Mouse (Mus musculus) CH12.LX (cell line): ENCODE results near the gene Trim23. TPM values are rescaled to one million over a fixed set of nuclear protein-coding genes. Genes with fewer than 3 reads are reported as not detected.

Source experiments
- DNase-seq: peaks from one replicate; pipeline ENCODE4 v3.0.0-alpha.2; 2013; ENCODE audit errors: extremely low read depth
- H3K27ac ChIP-seq: 2 replicates; pipeline ENCODE4 v1.5.1; 2012; ENCODE audit warnings: low read depth, mild to moderate bottlenecking, control low read depth, moderate library complexity; ENCODE audit not compliant: insufficient read depth
- H3K27me3 ChIP-seq: replicated peaks from 2 replicates; pipeline ENCODE3; 2012; ENCODE audit warnings: inconsistent platforms
- H3K36me3 ChIP-seq, 2 experiments: replicated peaks in 1 of 2; 2 replicates each; pipeline versions ENCODE3 to v1.6.1; 2012; ENCODE audit warnings: inconsistent platforms in 1 of 2, low read length in 1 of 2, mild to moderate bottlenecking in 1 of 2, mixed read lengths in 1 of 2, moderate library complexity in 1 of 2; ENCODE audit not compliant: control insufficient read depth in 1 of 2, insufficient read depth in 1 of 2
- H3K4me1 ChIP-seq, 2 experiments: 2 replicates each; pipeline ENCODE4 v1.6.1; 2012; ENCODE audit warnings: inconsistent platforms in 1 of 2, moderate library complexity in 1 of 2; ENCODE audit not compliant: insufficient read depth in 2 of 2, control insufficient read depth in 1 of 2
- H3K4me2 ChIP-seq: 2 replicates; pipeline ENCODE4 v1.6.1; 2012; ENCODE audit warnings: low read depth, mild to moderate bottlenecking, control low read depth; ENCODE audit not compliant: poor library complexity, insufficient read depth, severe bottlenecking
- H3K4me3 ChIP-seq, 3 experiments: fragments of 150-350 bp in 1 of 3; sonication (generic) in 1 of 3; replicated peaks in 1 of 3; 2 replicates each; pipeline versions ENCODE3 to v1.5.1; 2011 to 2012; ENCODE audit warnings: low read depth in 2 of 3, low read length in 2 of 3, mild to moderate bottlenecking in 2 of 3, moderate library complexity in 2 of 3, control low read depth in 1 of 3, improper control_type of control experiment in 1 of 3, inconsistent platforms in 1 of 3, mixed read lengths in 1 of 3; ENCODE audit not compliant: poor library complexity in 1 of 3
- H3K79me2 ChIP-seq: replicated peaks from 2 replicates; pipeline ENCODE4 v1.6.1; 2012; ENCODE audit warnings: mild to moderate bottlenecking, moderate library complexity; ENCODE audit not compliant: control insufficient read depth, poor library complexity, insufficient read depth, severe bottlenecking; ENCODE audit errors: extremely low read depth
- H3K9ac ChIP-seq: 2 replicates; pipeline ENCODE4 v1.6.1; 2012; ENCODE audit warnings: low read depth, mild to moderate bottlenecking, control low read depth, moderate library complexity; ENCODE audit not compliant: insufficient read depth
- H3K9me3 ChIP-seq: replicated peaks from 2 replicates; pipeline ENCODE3; 2012; ENCODE audit warnings: low read length, inconsistent platforms, mixed read lengths
- BHLHE40 ChIP-seq: IDR thresholded peaks from 2 replicates; pipeline ENCODE4 v1.6.1; 2011; ENCODE audit warnings: mild to moderate bottlenecking, low read depth, low read length, improper control_type of control experiment
- CHD1 ChIP-seq: IDR thresholded peaks from 2 replicates; pipeline ENCODE4 v1.6.1; 2012; ENCODE audit warnings: low read depth, low read length, improper control_type of control experiment, inconsistent platforms
- HCFC1 ChIP-seq: IDR thresholded peaks from 2 replicates; pipeline ENCODE4 v1.6.1; 2012; ENCODE audit warnings: low read depth, mild to moderate bottlenecking, inconsistent platforms, low read length, improper control_type of control experiment
- IRF4 ChIP-seq: IDR thresholded peaks from 2 replicates; pipeline ENCODE4 v1.6.1; 2014; ENCODE audit warnings: low read depth, mild to moderate bottlenecking, inconsistent platforms, low read length, improper control_type of control experiment
- JUN ChIP-seq: IDR thresholded peaks from 2 replicates; pipeline ENCODE4 v1.6.1; 2011; ENCODE audit warnings: low read depth, mild to moderate bottlenecking, low read length, improper control_type of control experiment, moderate library complexity; ENCODE audit not compliant: insufficient read depth
- KAT2A ChIP-seq: IDR thresholded peaks from 2 replicates; pipeline ENCODE4 v1.6.1; 2012; ENCODE audit warnings: low read length, improper control_type of control experiment, inconsistent platforms; ENCODE audit not compliant: insufficient replicate concordance
- MAX ChIP-seq: IDR thresholded peaks from 2 replicates; pipeline ENCODE4 v1.6.1; 2011; ENCODE audit warnings: low read length, improper control_type of control experiment
- MAZ ChIP-seq: IDR thresholded peaks from 2 replicates; pipeline ENCODE4 v1.6.1; 2012; ENCODE audit warnings: low read depth, mild to moderate bottlenecking, inconsistent platforms, low read length, improper control_type of control experiment, moderate library complexity
- NRF1 ChIP-seq: IDR thresholded peaks from 2 replicates; pipeline ENCODE4 v1.6.1; 2014; ENCODE audit warnings: low read depth, mild to moderate bottlenecking, inconsistent platforms, low read length, improper control_type of control experiment, moderate library complexity
- PAX5 ChIP-seq: IDR thresholded peaks from 2 replicates; pipeline ENCODE4 v1.6.1; 2012; ENCODE audit warnings: low read length, inconsistent platforms, mixed read lengths
- POLR2A ChIP-seq: IDR thresholded peaks from 2 replicates; pipeline ENCODE4 v1.6.1; 2011; ENCODE audit warnings: low read depth, mild to moderate bottlenecking, improper control_type of control experiment, low read length
- RAD21 ChIP-seq: IDR thresholded peaks from 2 replicates; pipeline ENCODE4 v1.6.1; 2011; ENCODE audit warnings: low read depth, mild to moderate bottlenecking, low read length, improper control_type of control experiment, moderate library complexity
- RCOR1 ChIP-seq: conservative IDR thresholded peaks from 2 replicates; pipeline ENCODE4 v1.6.1; 2012; ENCODE audit warnings: low read depth, mild to moderate bottlenecking, inconsistent platforms, low read length, improper control_type of control experiment
- SIN3A ChIP-seq: IDR thresholded peaks from 2 replicates; pipeline ENCODE4 v1.6.1; 2012; ENCODE audit warnings: low read length, improper control_type of control experiment, inconsistent platforms
- TCF12 ChIP-seq: IDR thresholded peaks from 2 replicates; pipeline ENCODE4 v1.6.1; 2014; ENCODE audit warnings: low read depth, mild to moderate bottlenecking, inconsistent platforms, low read length, improper control_type of control experiment
- USF2 ChIP-seq: conservative IDR thresholded peaks from 2 replicates; pipeline ENCODE4 v1.6.1; 2011; ENCODE audit warnings: low read depth, low read length, improper control_type of control experiment
- ZKSCAN1 ChIP-seq: IDR thresholded peaks from 2 replicates; pipeline ENCODE4 v1.6.1; 2012; ENCODE audit warnings: low read depth, inconsistent platforms, low read length, improper control_type of control experiment, borderline replicate concordance
- ZNF384 ChIP-seq: IDR thresholded peaks from 2 replicates; pipeline ENCODE4 v1.6.1; 2012; ENCODE audit warnings: low read depth, low read length, improper control_type of control experiment, inconsistent platforms
- dilution Hi-C: fragments of 300-500 bp; cut with MboI; formaldehyde crosslinking; loops from 2 replicates; pipeline ENCODE4 v1.14.3; 2020; ENCODE audit warnings: low sequenced_read_pairs; ENCODE audit not compliant: extremely low pct_unique_long_range_greater_than_20kb, extremely low pct_ligation_motif_present
- in situ Hi-C: fragments of 300-500 bp; cut with MboI; formaldehyde crosslinking; loops from 3 replicates; pipeline ENCODE4 v1.14.3; 2019; ENCODE audit warnings: low sequenced_read_pairs, low pct_ligation_motif_present, low pct_unique_long_range_greater_than_20kb, mixed read lengths
- polyA plus RNA-seq: library from polyadenylated mRNA; unstranded; fragments of >175 nt; gene quantifications from 2 replicates; pipeline ENCODE4 v1.2.1, GENCODE M21; 2012; ENCODE audit warnings: low read depth; ENCODE audit not compliant: insufficient read length
- total RNA-seq, 2 experiments: library from RNA; depleted of rRNA; stranded (reverse); fragments of 300-350 nt in 1 of 2; fragments of >200 nt in 1 of 2; gene quantifications; 2 replicates each; pipeline ENCODE4 v1.2.3; 2012 to 2014

Gene Trim23
- total and polyA plus RNA-seq, 3 experiments, result 10.3 to 20.4 (median 11.6) TPM

GRCm38 (mm10) chr13:104144871-104145270 is 33.7 kb upstream of the Trim23 start:
- in situ Hi-C loops (no loop called here), dilution Hi-C loops (no loop called here)
- H3K4me1 ChIP-seq, result peaks cover 0 to 4% of the 10 kb centered on the region in 2 experiments; a peak in 2 of 4 replicates
- H3K9ac ChIP-seq, result no peak overlapping the region
- no peaks in the 10 kb centered on the region; the same call in 1 of the 2 replicates for H3K79me2 ChIP-seq
- no peaks in the 10 kb centered on the region for H3K9me3 ChIP-seq
- DNase-seq, result no peak
- H3K36me3 ChIP-seq, result peaks cover 55 to 86% of the 10 kb centered on the region in 2 experiments
- H3K27ac ChIP-seq, result no peak overlapping the region
- H3K27me3 ChIP-seq, result no peaks in the 10 kb centered on the region
- TF ChIP-seq IRF4, result no peak
- no peak overlapping the region for H3K4me2 ChIP-seq
- H3K4me3 ChIP-seq, result no peak overlapping the region

- DNase-seq, result no peak
- Histone ChIP-seq H3K79me2 (no peaks in the 10 kb centered on the region; the same call in 1 of the 2 replicates), H3K9ac (no peak overlapping the region), H3K27me3 (no peaks in the 10 kb centered on the region), H3K4me3 (no peak overlapping the region), H3K9me3 (no peaks in the 10 kb centered on the region), H3K27ac (no peak overlapping the region), H3K36me3 (peaks cover 52 to 82% of the 10 kb centered on the region in 2 experiments), H3K4me1 (peaks cover 0 to 4% of the 10 kb centered on the region in 2 experiments; a peak in 2 of 4 replicates), H3K4me2 (no peak overlapping the region)
- in situ Hi-C loops (no loop called here), dilution Hi-C loops (no loop called here)
- no peak for TF ChIP-seq PAX5
- TF ChIP-seq USF2, result no peak
- no peak for TF ChIP-seq POLR2A
- no peak for TF ChIP-seq ZKSCAN1
- no peak for TF ChIP-seq RAD21
- TF ChIP-seq IRF4, result no peak
- TF ChIP-seq MAZ, result no peak
- no peak for TF ChIP-seq JUN
- no peak for TF ChIP-seq BHLHE40
- no peak for TF ChIP-seq HCFC1
- TF ChIP-seq TCF12, result no peak
- no peak for TF ChIP-seq SIN3A
- TF ChIP-seq CHD1, result no peak
- TF ChIP-seq KAT2A, result no peak
- no peak for TF ChIP-seq ZNF384
- no peak for TF ChIP-seq MAX
- TF ChIP-seq RCOR1, result no peak
- no peak for TF ChIP-seq NRF1
These were observed 33.0 kb upstream of the Trim23 start for GRCm38 (mm10) chr13:104145646-104146045.
